Mouse (Mus musculus) cortical plate, adult 2 months (tissue): ENCODE data around the gene Ttbk1.

ENCODE experiments used
- CTCF ChIP-seq: fragments of 200-500 bp; IDR thresholded peaks from 2 replicates; pipeline ENCODE4 v1.5.1; 2011; ENCODE audit warnings: mild to moderate bottlenecking, control low read depth, low read length; ENCODE audit not compliant: insufficient read depth; ENCODE audit errors: extremely low read depth
- POLR2A ChIP-seq: fragments of 200-500 bp; IDR thresholded peaks from 2 replicates; pipeline ENCODE4 v1.6.1; 2011; ENCODE audit warnings: mild to moderate bottlenecking, low read length, control low read depth; ENCODE audit not compliant: insufficient read depth; ENCODE audit errors: extremely low read depth

DNA sequence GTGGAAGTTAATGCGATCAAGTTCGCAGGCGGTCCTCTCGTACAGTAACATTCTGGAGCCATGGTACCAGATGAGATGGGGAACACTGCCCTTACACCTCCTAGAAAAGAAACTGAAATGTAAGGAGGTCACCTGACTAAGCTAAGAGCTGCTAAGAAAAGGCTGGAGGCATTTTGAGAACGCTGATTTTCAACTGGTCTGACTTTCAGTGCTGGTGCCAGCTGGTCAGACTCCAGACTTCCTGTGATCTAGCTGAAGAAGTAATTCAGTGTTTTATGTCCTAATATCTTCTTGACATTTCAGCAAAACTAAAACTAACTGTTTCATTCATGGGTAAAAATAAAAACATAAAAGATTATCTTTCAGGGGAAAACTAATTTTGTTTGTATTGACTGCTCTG is 68.8 kb downstream of the Ttbk1 start:
- TF ChIP-seq CTCF (no peak), POLR2A (no peak)
